Mouse (Mus musculus) kidney, embryonic 14.5 days (tissue): ENCODE data around the gene Adcy6. TPM values are rescaled to one million over a fixed set of nuclear protein-coding genes. Genes with fewer than 3 reads are reported as not detected.

Experiments
- ATAC-seq: fragments of 200-750 bp; cut with Nextera tagmentation; 2 replicates; pipeline ENCODE4 v1.8.0; 2017; ENCODE audit warnings: moderate number of reproducible peaks, mild to moderate bottlenecking, moderate TSS enrichment, moderate library complexity; ENCODE audit not compliant: low FRiP score, low TSS enrichment
- H3K27ac ChIP-seq: fragments of 300-500 bp; sonication (generic); 2 replicates; pipeline ENCODE4 v1.5.1; 2014; ENCODE audit warnings: low read depth, mild to moderate bottlenecking, low read length, moderate library complexity, mixed read lengths
- H3K27me3 ChIP-seq: fragments of 300-500 bp; sonication (generic); 2 replicates; pipeline ENCODE4 v1.6.1; 2014; ENCODE audit warnings: mild to moderate bottlenecking, low read length; ENCODE audit not compliant: control insufficient read depth, insufficient read depth
- H3K36me3 ChIP-seq: fragments of 300-500 bp; sonication (generic); 2 replicates; pipeline ENCODE4 v1.6.1; 2014; ENCODE audit warnings: low read length, mixed read lengths; ENCODE audit not compliant: control insufficient read depth, insufficient read depth
- H3K4me1 ChIP-seq: fragments of 300-500 bp; sonication (generic); 2 replicates; pipeline ENCODE4 v1.6.1; 2014; ENCODE audit warnings: low read length, mixed read lengths; ENCODE audit not compliant: control insufficient read depth, insufficient read depth
- H3K4me2 ChIP-seq: fragments of 300-500 bp; sonication (generic); replicated peaks from 2 replicates; pipeline ENCODE4 v1.6.1; 2014; ENCODE audit warnings: low read depth, mild to moderate bottlenecking, low read length
- H3K4me3 ChIP-seq: fragments of 300-500 bp; sonication (generic); 2 replicates; pipeline ENCODE4 v1.5.1; 2014; ENCODE audit warnings: mild to moderate bottlenecking, low read length
- H3K9ac ChIP-seq: fragments of 300-500 bp; sonication (generic); 2 replicates; pipeline ENCODE4 v1.6.1; 2014; ENCODE audit warnings: low read depth, mild to moderate bottlenecking, low read length, moderate library complexity
- H3K9me3 ChIP-seq: fragments of 300-500 bp; sonication (generic); 2 replicates; pipeline ENCODE4 v1.6.1; 2016; ENCODE audit warnings: low read length; ENCODE audit not compliant: control insufficient read depth
- WGBS: fragments of 180-500 bp; shearing (Covaris S2); extraction: QIAGEN DNeasy Blood & Tissue Kit; methylation state at CpG from one replicate; pipeline ENCODE4 v1.1.7; 2014; 5-methylcytosine and 5-hydroxymethylcytosine counted together
- polyA plus RNA-seq: library from polyadenylated mRNA; unstranded; fragments of >200 nt; fragmentation: Nextera tagmentation; extraction: Ambion mirVana; gene quantifications from 2 replicates; pipeline ENCODE4 v1.2.1, GENCODE M21; 2014

Gene Adcy6
- polyA plus RNA-seq, 1 experiment from 2014 or later, result 26.2 TPM

DNA sequence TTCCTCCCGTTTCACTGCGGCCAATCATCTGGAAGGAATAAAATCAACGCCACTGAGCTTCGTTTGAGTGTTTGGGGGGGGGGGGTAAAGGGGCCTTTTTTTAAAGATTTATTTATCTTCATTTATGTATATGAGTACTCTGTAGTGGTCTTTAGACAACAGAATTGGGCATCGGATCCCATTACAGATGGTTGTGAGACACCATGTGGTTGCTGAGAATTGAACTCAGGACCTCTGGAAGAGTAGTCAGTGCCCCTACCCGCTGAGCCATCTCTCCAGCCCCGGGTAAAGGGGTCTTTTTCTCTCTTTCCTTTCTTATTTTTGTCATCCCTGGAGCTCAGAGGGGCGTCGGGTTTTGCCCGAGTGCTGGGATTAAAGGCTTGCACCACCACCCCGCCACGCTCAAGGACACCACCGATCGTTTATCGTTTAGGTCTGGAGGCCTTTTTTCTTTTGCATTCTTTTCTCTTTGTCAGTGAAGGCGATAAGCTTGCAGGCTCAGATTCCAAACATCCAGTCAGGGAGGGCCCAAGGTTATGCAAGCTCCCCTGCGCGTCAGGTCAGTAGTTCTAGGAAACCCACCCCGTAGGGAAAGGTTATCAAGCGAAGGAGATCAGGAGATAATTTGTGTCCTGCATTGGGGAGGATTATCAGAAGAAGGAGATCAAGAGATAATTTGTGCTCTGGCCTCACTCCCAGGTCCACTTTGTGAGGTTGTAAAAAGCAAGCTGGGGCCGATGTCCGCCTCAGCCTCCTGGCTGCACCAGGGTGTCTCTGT lies 41.4 kb downstream of the Adcy6 start:
- Histone ChIP-seq H3K4me2 (peak overlapping the region; percentile 54), H3K9ac (peak overlapping the region; percentile 88), H3K36me3 (peaks cover 10% of the 10 kb centered on the region; the same call in 1 of the 2 replicates), H3K4me1 (peaks cover 20% of the 10 kb centered on the region), H3K27ac (peak overlapping the region; percentile 98), H3K9me3 (no peaks in the 10 kb centered on the region), H3K4me3 (peak overlapping the region; percentile 74), H3K27me3 (no peaks in the 10 kb centered on the region)
- WGBS, result 3% methylated on average over 22 of the region's 22 CpGs
- ATAC-seq, result peak; percentile 11; the same call in 1 of the 2 replicates

GRCm38 (mm10) chr15:98567278-98568134 lies 42.4 kb downstream of the Adcy6 start:
- Histone ChIP-seq H3K9ac (peak overlapping the region; percentile 88), H3K4me1 (peaks cover 20% of the 10 kb centered on the region), H3K27me3 (no peaks in the 10 kb centered on the region), H3K4me3 (peak overlapping the region; percentile 74), H3K9me3 (no peaks in the 10 kb centered on the region), H3K36me3 (peaks cover 19% of the 10 kb centered on the region; the same call in 1 of the 2 replicates), H3K4me2 (peak overlapping the region; percentile 70), H3K27ac (peak overlapping the region; percentile 98)
- WGBS, result under 1% methylated on average over 88 of the region's 88 CpGs
- ATAC-seq, result peak; percentile 97

- Histone ChIP-seq H3K9me3 (no peaks in the 10 kb centered on the region), H3K36me3 (peaks cover 22% of the 10 kb centered on the region; the same call in 1 of the 2 replicates), H3K27ac (peak overlapping the region; percentile 89), H3K4me2 (peak overlapping the region; percentile 70), H3K27me3 (no peaks in the 10 kb centered on the region), H3K4me3 (peak overlapping the region; percentile 74), H3K4me1 (peaks cover 20% of the 10 kb centered on the region), H3K9ac (peak overlapping the region; percentile 78)
- no peak for ATAC-seq
- 0% methylated on average over 15 of the region's 15 CpGs for WGBS
These were observed 43.0 kb downstream of the Adcy6 start for GRCm38 (mm10) chr15:98566973-98567277.

DNA sequence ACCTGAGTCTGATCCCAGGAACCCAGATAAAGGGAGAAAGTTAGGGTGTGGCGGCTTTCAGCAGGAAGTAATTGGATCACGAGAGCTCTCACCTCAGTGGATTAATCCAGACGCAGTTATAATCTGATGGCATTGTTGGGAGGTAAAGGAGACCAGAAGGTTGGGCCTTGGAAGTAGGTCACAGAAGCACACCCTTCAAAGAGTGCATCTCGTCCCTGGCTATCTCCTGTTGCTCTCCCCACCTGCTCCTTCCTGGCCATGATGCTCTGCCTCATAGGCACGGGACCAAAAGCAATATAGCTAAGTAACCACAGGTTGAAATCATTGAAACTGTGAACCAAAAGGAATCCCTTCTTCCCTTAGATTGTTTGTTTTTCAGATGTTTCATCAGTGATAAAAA lies 52.7 kb downstream of the Adcy6 start:
- no peak overlapping the region for H3K9ac ChIP-seq
- no peaks in the 10 kb centered on the region for H3K9me3 ChIP-seq
- H3K4me1 ChIP-seq, result no peaks in the 10 kb centered on the region
- 92% methylated on average over 5 of the region's 5 CpGs for whole genome bisulfite sequencing
- no peak overlapping the region for H3K4me2 ChIP-seq
- no peaks in the 10 kb centered on the region for H3K27me3 ChIP-seq
- no peak for ATAC-seq
- peaks cover 67% of the 10 kb centered on the region for H3K36me3 ChIP-seq
- H3K4me3 ChIP-seq, result no peak overlapping the region
- no peak overlapping the region for H3K27ac ChIP-seq

DNA sequence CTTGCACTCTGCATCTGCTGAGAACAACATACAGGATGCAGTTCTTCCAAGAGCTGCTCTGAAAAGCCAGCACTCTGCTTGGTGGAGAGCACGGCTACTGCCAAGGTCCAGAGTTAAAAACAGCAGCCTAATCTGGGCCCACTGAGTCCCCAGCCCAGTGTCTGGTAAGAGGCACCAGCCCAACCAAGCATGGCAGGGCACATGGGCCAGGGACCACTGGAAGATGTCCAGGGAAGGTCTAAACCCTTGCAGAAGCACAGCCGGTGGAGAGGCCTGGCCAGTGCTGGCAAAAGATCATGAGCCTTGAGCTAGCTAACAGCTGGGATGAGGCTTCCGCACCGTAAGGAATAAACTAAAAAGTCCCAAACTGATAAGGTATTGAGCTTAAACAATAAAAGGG lies 54.0 kb downstream of the Adcy6 start:
- H3K4me2 ChIP-seq, result no peak overlapping the region
- ATAC-seq, result no peak
- H3K27me3 ChIP-seq, result no peaks in the 10 kb centered on the region
- H3K27ac ChIP-seq, result no peak overlapping the region
- no peak overlapping the region for H3K9ac ChIP-seq
- H3K4me3 ChIP-seq, result no peak overlapping the region
- H3K36me3 ChIP-seq, result peaks cover 78% of the 10 kb centered on the region
- H3K4me1 ChIP-seq, result no peaks in the 10 kb centered on the region
- 94% methylated on average over 4 of the region's 4 CpGs for WGBS
- H3K9me3 ChIP-seq, result no peaks in the 10 kb centered on the region

DNA sequence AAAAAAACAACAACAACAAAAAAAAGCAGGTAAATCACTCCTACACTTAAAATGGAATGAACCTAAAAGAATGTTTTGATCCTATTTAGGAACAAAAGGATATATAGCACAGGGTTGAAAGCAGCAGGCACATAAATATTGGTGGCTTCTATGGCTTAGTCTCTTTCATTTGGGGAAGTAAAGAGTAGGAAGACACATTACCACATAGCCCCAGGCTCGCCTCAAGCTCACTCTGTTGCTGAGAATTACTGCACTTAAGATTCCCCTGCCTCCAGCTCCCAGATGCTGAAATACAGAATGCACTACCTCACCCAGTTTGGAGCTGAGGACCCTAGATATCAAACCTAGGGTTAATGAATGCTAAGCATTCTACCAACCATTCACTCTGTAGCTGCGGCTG lies 57.1 kb downstream of the Adcy6 start:
- no peak overlapping the region for H3K27ac ChIP-seq
- ATAC-seq, result no peak
- peaks cover 64% of the 10 kb centered on the region for H3K36me3 ChIP-seq
- no peak overlapping the region for H3K9ac ChIP-seq
- H3K4me3 ChIP-seq, result no peak overlapping the region
- H3K27me3 ChIP-seq, result no peaks in the 10 kb centered on the region
- H3K9me3 ChIP-seq, result no peaks in the 10 kb centered on the region
- 86% methylated on average over 2 of the region's 2 CpGs for WGBS
- no peaks in the 10 kb centered on the region for H3K4me1 ChIP-seq
- H3K4me2 ChIP-seq, result no peak overlapping the region

- Histone ChIP-seq H3K9me3 (no peaks in the 10 kb centered on the region), H3K4me1 (no peaks in the 10 kb centered on the region), H3K27me3 (no peaks in the 10 kb centered on the region), H3K9ac (no peak overlapping the region), H3K27ac (no peak overlapping the region), H3K4me2 (no peak overlapping the region), H3K36me3 (peaks cover 78% of the 10 kb centered on the region), H3K4me3 (no peak overlapping the region)
- ATAC-seq, result no peak
- 90% methylated on average over 5 of the region's 5 CpGs for WGBS
These were observed 63.0 kb downstream of the Adcy6 start for GRCm38 (mm10) chr15:98546843-98547242.

DNA sequence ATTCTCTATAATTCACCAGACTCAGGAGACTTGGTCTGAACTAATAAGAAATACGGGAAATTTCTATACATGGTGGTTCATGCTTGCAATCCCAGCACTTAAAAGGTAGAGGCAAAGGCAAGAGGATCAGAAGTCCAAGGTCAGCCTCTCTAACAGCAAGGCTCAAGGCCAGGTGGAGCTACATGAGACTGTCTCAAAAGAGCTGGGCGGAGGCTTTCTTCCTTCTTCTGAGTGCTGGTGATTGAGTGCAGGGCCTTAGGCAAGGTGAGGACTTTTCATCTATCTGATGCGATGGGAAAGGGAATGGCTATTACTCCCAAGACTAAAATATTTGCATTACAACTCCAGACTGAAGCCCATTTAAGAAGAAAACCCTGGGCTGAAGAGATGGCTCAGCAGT lies 64.7 kb downstream of the Adcy6 start:
- Histone ChIP-seq H3K4me3 (no peak overlapping the region), H3K27me3 (no peaks in the 10 kb centered on the region), H3K9ac (no peak overlapping the region), H3K4me1 (no peaks in the 10 kb centered on the region), H3K9me3 (no peaks in the 10 kb centered on the region), H3K4me2 (no peak overlapping the region), H3K27ac (no peak overlapping the region), H3K36me3 (peaks cover 76% of the 10 kb centered on the region)
- 92% methylated on average over 3 of the region's 3 CpGs for WGBS
- ATAC-seq, result no peak

GRCm38 (mm10) chr15:98543341-98543740 lies 66.5 kb downstream of the Adcy6 start:
- peaks cover 83% of the 10 kb centered on the region for H3K36me3 ChIP-seq
- no peaks in the 10 kb centered on the region for H3K27me3 ChIP-seq
- 60% methylated on average over 4 of the region's 4 CpGs for WGBS
- H3K4me2 ChIP-seq, result no peak overlapping the region
- no peak overlapping the region for H3K27ac ChIP-seq
- H3K4me1 ChIP-seq, result no peaks in the 10 kb centered on the region
- no peak for ATAC-seq
- H3K4me3 ChIP-seq, result no peak overlapping the region
- no peak overlapping the region for H3K9ac ChIP-seq
- no peaks in the 10 kb centered on the region for H3K9me3 ChIP-seq
